Mouse (Mus musculus) embryonic facial prominence, embryonic 10.5 days (tissue): Measurements from ENCODE around the gene Capg. TPM values are rescaled to one million over a fixed set of nuclear protein-coding genes. Genes with fewer than 3 reads are reported as not detected.

Experiments used
- DNase-seq: peaks from one replicate; pipeline ENCODE4 v3.0.0-alpha.2; 2017; ENCODE audit warnings: low spot score
- H3K27ac ChIP-seq: fragments of 300-500 bp; sonication (generic); replicated peaks from 2 replicates; pipeline ENCODE4 v1.5.1; 2016; ENCODE audit warnings: mild to moderate bottlenecking
- H3K27me3 ChIP-seq: fragments of 300-500 bp; sonication (generic); replicated peaks from 2 replicates; pipeline ENCODE4 v1.6.1; 2016; ENCODE audit warnings: low read depth, mild to moderate bottlenecking; ENCODE audit not compliant: poor library complexity, severe bottlenecking
- H3K36me3 ChIP-seq: fragments of 300-500 bp; sonication (generic); replicated peaks from 2 replicates; pipeline ENCODE4 v1.6.1; 2016; ENCODE audit warnings: mild to moderate bottlenecking, moderate library complexity
- H3K4me1 ChIP-seq: fragments of 300-500 bp; sonication (generic); 2 replicates; pipeline ENCODE4 v1.6.1; 2016
- H3K4me3 ChIP-seq: fragments of 300-500 bp; sonication (generic); 2 replicates; pipeline ENCODE4 v1.5.1; 2016; ENCODE audit warnings: mild to moderate bottlenecking, moderate library complexity
- H3K9me3 ChIP-seq: fragments of 300-500 bp; sonication (generic); 2 replicates; pipeline ENCODE4 v1.6.1; 2016; ENCODE audit warnings: mild to moderate bottlenecking
- WGBS: fragments of 180-500 bp; shearing (Covaris S2); methylation state at CpG from one replicate; pipeline ENCODE4 v1.1.7; 2016; 5-methylcytosine and 5-hydroxymethylcytosine counted together
- polyA plus RNA-seq: library from polyadenylated mRNA; unstranded; fragments of >200 nt; fragmentation: Nextera tagmentation; extraction: Ambion mirVana; gene quantifications from 2 replicates; pipeline ENCODE4 v1.2.1, GENCODE M21; 2016

Gene Capg
- polyA plus RNA-seq = 14.8 and 16.0 TPM in 2 replicates

GRCm38 (mm10) chr6:72544283-72544987, at the start of gene Capg:
Gene Capg, plus strand, starts transcription at chr6:72544391.
- Histone ChIP-seq H3K4me3 (peak within 1 kb of the TSS; percentile 39), H3K27me3 (0 out of 2 replicates have a peak, but pooled peaks cover 8% of the 10 kb centered on the region), H3K27ac (peak within 1 kb of the TSS; percentile 60), H3K9me3 (no peaks in the 10 kb centered on the region), H3K4me1 (peaks cover 22% of the 10 kb centered on the region), H3K36me3 (no peaks in the 10 kb centered on the region)
- peak; percentile 40 for DNase-seq
- WGBS = 14% methylated on average over 23 of the region's 23 CpGs

- Histone ChIP-seq H3K4me3 (no peak overlapping the region), H3K36me3 (no peaks in the 10 kb centered on the region), H3K4me1 (peaks cover 8% of the 10 kb centered on the region), H3K9me3 (no peaks in the 10 kb centered on the region), H3K27me3 (no peaks in the 10 kb centered on the region), H3K27ac (no peak overlapping the region)
- DNase-seq = no peak
- 69% methylated on average over 5 of the region's 5 CpGs for WGBS
These were observed 45.2 kb upstream of the Capg start for GRCm38 (mm10) chr6:72498950-72499349.

GRCm38 (mm10) chr6:72503309-72503708, 40.9 kb upstream of the Capg start:
- no peaks in the 10 kb centered on the region for H3K9me3 ChIP-seq
- H3K4me3 ChIP-seq = no peak overlapping the region
- H3K4me1 ChIP-seq = peaks cover 4% of the 10 kb centered on the region; the same call in 1 of the 2 replicates
- H3K36me3 ChIP-seq = no peaks in the 10 kb centered on the region
- no peaks in the 10 kb centered on the region for H3K27me3 ChIP-seq
- no peak for DNase-seq
- H3K27ac ChIP-seq = no peak overlapping the region

DNA sequence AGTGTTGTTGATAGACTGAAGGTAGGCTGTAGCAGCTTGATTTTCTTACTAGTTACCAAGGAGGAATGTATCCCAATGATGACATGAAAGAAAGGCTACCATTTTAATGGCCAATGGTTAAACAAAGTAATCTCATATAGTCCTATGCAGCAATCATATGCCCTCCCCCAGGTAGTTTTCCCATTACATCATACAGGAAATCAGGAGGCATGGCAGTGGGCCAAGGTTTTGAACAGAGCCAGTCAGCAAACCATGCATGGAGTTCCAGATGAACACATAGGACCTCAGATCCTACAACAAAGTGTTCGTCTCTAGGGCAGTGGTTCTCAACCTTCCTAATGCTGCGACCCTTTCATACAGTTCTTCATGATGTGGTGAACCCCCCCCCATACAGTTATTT, 40.3 kb upstream of the Capg start:
- H3K4me1 ChIP-seq = peaks cover 8% of the 10 kb centered on the region
- H3K9me3 ChIP-seq = no peaks in the 10 kb centered on the region
- WGBS = 91% methylated on average over 2 of the region's 2 CpGs
- no peak overlapping the region for H3K4me3 ChIP-seq
- H3K27me3 ChIP-seq = no peaks in the 10 kb centered on the region
- no peaks in the 10 kb centered on the region for H3K36me3 ChIP-seq
- H3K27ac ChIP-seq = no peak overlapping the region
- no peak for DNase-seq

- H3K4me3 ChIP-seq = no peak overlapping the region
- no peak overlapping the region for H3K27ac ChIP-seq
- no peaks in the 10 kb centered on the region for H3K36me3 ChIP-seq
- 70% methylated on average over 1 of the region's 1 CpGs for WGBS
- no peaks in the 10 kb centered on the region for H3K9me3 ChIP-seq
- H3K4me1 ChIP-seq = peaks cover 12% of the 10 kb centered on the region; the same call in 1 of the 2 replicates
- H3K27me3 ChIP-seq = no peaks in the 10 kb centered on the region
- DNase-seq = no peak
These were observed 38.1 kb upstream of the Capg start for GRCm38 (mm10) chr6:72506104-72506503.

- Histone ChIP-seq H3K36me3 (no peaks in the 10 kb centered on the region), H3K9me3 (no peaks in the 10 kb centered on the region), H3K27ac (peak overlapping the region; percentile 35; the same call in 1 of the 2 replicates), H3K4me3 (no peak overlapping the region), H3K27me3 (no peaks in the 10 kb centered on the region), H3K4me1 (peaks cover 30% of the 10 kb centered on the region)
- WGBS = 76% methylated on average over 4 of the region's 4 CpGs
- DNase-seq = no peak
These were observed 35.6 kb upstream of the Capg start for GRCm38 (mm10) chr6:72508596-72508995.

GRCm38 (mm10) chr6:72509872-72510435, 34.2 kb upstream of the Capg start:
- WGBS = 89% methylated on average over 2 of the region's 2 CpGs
- no peaks in the 10 kb centered on the region for H3K27me3 ChIP-seq
- H3K4me1 ChIP-seq = peaks cover 30% of the 10 kb centered on the region
- DNase-seq = no peak
- no peaks in the 10 kb centered on the region for H3K9me3 ChIP-seq
- peak overlapping the region; percentile 24; the same call in 1 of the 2 replicates for H3K27ac ChIP-seq
- no peak overlapping the region for H3K4me3 ChIP-seq
- H3K36me3 ChIP-seq = no peaks in the 10 kb centered on the region

DNA sequence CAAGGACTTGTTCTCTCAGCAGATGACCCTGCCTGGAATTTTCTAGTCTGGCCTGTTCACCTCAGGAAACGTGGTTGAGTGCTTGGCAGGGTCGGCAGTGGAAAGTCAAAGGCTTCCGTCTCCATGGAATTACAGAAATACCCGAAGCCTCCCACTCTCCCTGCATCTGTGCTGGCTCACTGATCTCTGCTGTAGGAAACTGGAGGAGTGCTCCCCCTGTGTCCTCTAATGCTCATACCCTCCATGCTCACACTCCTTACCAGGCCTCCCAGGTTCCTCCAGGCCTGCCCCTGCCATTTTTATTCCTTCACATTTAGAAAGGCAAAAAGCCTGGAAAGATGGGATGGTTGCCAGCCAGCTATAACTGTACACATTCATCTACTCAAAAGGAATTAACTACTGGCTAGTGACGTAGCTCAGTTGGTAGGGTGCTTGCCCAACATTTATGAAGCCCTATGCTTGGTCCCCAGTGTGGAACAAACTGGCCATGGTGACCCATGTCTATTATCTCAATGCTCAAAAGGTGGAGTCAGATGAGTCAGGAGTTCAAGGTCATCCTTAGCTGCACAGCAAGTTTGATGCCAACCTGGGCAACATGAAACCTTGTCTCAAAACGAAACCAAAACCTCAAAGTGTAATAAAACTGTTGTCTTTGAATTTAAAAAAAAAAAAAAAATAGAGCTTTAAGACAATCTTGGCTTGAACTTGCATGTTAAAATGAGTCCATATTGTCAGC, 33.3 kb upstream of the Capg start:
- Histone ChIP-seq H3K4me1 (peaks cover 30% of the 10 kb centered on the region), H3K27me3 (no peaks in the 10 kb centered on the region), H3K36me3 (no peaks in the 10 kb centered on the region), H3K27ac (0 out of 2 replicates have a peak overlapping the region, but pooled peaks have one; percentile 24), H3K9me3 (no peaks in the 10 kb centered on the region), H3K4me3 (no peak overlapping the region)
- WGBS = 79% methylated on average over 6 of the region's 6 CpGs
- no peak for DNase-seq

- no peaks in the 10 kb centered on the region for H3K36me3 ChIP-seq
- DNase-seq = peak; percentile 86
- 7% methylated on average over 33 of the region's 33 CpGs for WGBS
These were observed 31.7 kb upstream of the Capg start for GRCm38 (mm10) chr6:72512386-72513070.

GRCm38 (mm10) chr6:72513071-72513440, 31.1 kb upstream of the Capg start:
- no peak for DNase-seq
- Histone ChIP-seq H3K4me1 (peaks cover 30% of the 10 kb centered on the region), H3K4me3 (peak overlapping the region; percentile 58), H3K9me3 (no peaks in the 10 kb centered on the region), H3K27me3 (no peaks in the 10 kb centered on the region), H3K36me3 (no peaks in the 10 kb centered on the region), H3K27ac (peak overlapping the region; percentile 98)
- WGBS = 48% methylated on average over 7 of the region's 7 CpGs

More at GRCm38 (mm10) chr6:72512386-72513070, 31.7 kb upstream of the Capg start:
- Histone ChIP-seq H3K4me3 (peak overlapping the region; percentile 58), H3K27ac (peak overlapping the region; percentile 98), H3K9me3 (no peaks in the 10 kb centered on the region), H3K4me1 (peaks cover 30% of the 10 kb centered on the region), H3K27me3 (no peaks in the 10 kb centered on the region)

- H3K27me3 ChIP-seq = no peaks in the 10 kb centered on the region
- H3K4me1 ChIP-seq = peaks cover 40% of the 10 kb centered on the region
- no peaks in the 10 kb centered on the region for H3K9me3 ChIP-seq
- no peak for DNase-seq
- no peak overlapping the region for H3K4me3 ChIP-seq
- H3K27ac ChIP-seq = no peak overlapping the region
- WGBS = 91% methylated on average over 6 of the region's 6 CpGs
- H3K36me3 ChIP-seq = no peaks in the 10 kb centered on the region
These were observed 28.5 kb upstream of the Capg start for GRCm38 (mm10) chr6:72515644-72516043.

GRCm38 (mm10) chr6:72518842-72519241, 25.3 kb upstream of the Capg start:
- no peaks in the 10 kb centered on the region for H3K9me3 ChIP-seq
- H3K27ac ChIP-seq = peak overlapping the region; percentile 27; the same call in 1 of the 2 replicates
- no peak overlapping the region for H3K4me3 ChIP-seq
- no peaks in the 10 kb centered on the region for H3K36me3 ChIP-seq
- 71% methylated on average over 1 of the region's 1 CpGs for WGBS
- H3K4me1 ChIP-seq = peaks cover 24% of the 10 kb centered on the region
- H3K27me3 ChIP-seq = no peaks in the 10 kb centered on the region
- DNase-seq = no peak
